Mouse (Mus musculus): ENCODE results near the gene Loxl3. TPM values are rescaled to one million over a fixed set of nuclear protein-coding genes. Genes with fewer than 3 reads are reported as not detected.

Gene Loxl3
- polyA plus RNA-seq, 1 experiment, result 3.1 TPM

DNA sequence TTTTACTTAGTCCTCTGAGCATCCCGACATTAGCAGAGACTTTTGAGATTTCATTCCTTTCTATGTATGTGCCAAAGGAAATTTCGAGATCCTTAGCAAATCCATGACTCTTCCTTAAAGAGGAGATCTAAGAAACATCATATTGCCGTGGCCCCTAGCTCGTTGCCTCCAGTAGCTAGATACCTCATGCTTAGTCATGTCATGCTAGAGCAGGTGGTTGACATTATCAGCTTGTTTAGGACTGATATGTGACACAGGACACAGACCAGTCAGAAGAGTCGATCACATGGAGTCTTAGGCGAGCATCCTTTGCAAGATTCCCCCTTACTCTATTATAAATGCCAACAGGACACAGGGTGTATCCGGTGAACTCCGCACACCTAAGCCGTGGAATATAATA, 11.0 kb upstream of the Loxl3 start:
- Histone ChIP-seq H3K4me3 (ENCODE audit: control insufficient read depth, insufficient read depth, low read length) (no peak overlapping the region), H3K36me3 (ENCODE audit: control insufficient read depth, insufficient read depth, low read length) (no peaks in the 10 kb centered on the region), H3K27me3 (ENCODE audit: control insufficient read depth, insufficient read depth, low read length) (no peaks in the 10 kb centered on the region), H3K27ac (ENCODE audit: control insufficient read depth, insufficient read depth, low read length) (no peak overlapping the region), H3K4me1 (replicated peaks; ENCODE audit: control insufficient read depth, insufficient read depth, low read length) (no peaks in the 10 kb centered on the region)
- TF ChIP-seq CTCF (IDR thresholded peaks at IDR 0.05; ENCODE audit: borderline replicate concordance, control insufficient read depth, extremely low read depth, insufficient read depth, low read length, poor library complexity) (no peak), POLR2A (IDR thresholded peaks at IDR 0.05; ENCODE audit: control insufficient read depth, extremely low read depth, insufficient read depth, low read length, poor library complexity) (no peak)
- no peak for DNase-seq
- 92% methylated on average over 9 of the region's 9 CpGs for WGBS

DNA sequence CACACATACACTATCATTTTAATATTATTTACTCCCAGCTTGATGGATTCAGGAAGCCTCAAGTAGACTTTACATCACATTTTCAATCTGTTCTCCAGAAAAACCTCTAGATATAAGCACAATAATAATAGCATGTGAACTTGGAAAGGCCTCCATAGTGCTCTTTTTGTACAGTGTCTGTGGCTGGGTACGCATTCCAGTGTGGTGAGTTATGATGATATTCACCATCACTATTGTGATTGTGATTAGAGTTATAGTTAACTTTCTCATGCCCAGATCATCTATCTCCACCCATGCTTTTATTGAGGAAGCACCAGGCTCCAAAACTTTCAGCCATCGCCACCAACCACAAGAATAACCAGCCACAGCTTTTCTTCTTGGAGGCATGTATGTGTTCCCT, 10.2 kb upstream of the Loxl3 start:
- Histone ChIP-seq H3K36me3 (ENCODE audit: control insufficient read depth, insufficient read depth, low read length) (no peaks in the 10 kb centered on the region), H3K27ac (ENCODE audit: control insufficient read depth, insufficient read depth, low read length) (no peak overlapping the region), H3K4me3 (ENCODE audit: control insufficient read depth, insufficient read depth, low read length) (no peak overlapping the region), H3K27me3 (ENCODE audit: control insufficient read depth, insufficient read depth, low read length) (no peaks in the 10 kb centered on the region), H3K4me1 (replicated peaks; ENCODE audit: control insufficient read depth, insufficient read depth, low read length) (no peaks in the 10 kb centered on the region)
- DNase-seq, result no peak
- TF ChIP-seq POLR2A (IDR thresholded peaks at IDR 0.05; ENCODE audit: control insufficient read depth, extremely low read depth, insufficient read depth, low read length, poor library complexity) (no peak), CTCF (IDR thresholded peaks at IDR 0.05; ENCODE audit: borderline replicate concordance, control insufficient read depth, extremely low read depth, insufficient read depth, low read length, poor library complexity) (no peak)
- WGBS, result 93% methylated on average over 2 of the region's 2 CpGs

DNA sequence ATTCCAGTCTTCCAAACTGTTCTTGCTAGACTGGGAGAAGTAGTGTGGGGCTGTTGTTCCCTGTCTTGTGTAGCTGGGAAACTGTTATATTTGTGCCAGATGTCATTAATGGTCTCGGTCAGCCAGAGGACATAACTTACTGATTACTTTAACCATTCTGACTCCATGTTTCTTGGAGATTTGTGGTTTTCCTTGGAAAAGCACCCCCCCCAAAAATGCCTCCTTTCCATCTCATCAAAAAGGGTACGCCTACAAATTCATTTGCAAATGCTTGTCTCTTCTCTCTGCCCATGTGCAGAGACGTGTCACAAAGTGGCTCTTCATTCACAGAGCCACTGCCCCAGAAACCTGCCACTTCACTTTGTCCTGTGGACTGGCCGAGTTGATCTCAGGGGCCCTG, 9.6 kb upstream of the Loxl3 start:
- H3K27me3 ChIP-seq (ENCODE audit: control insufficient read depth, insufficient read depth, low read length), result no peaks in the 10 kb centered on the region
- H3K4me3 ChIP-seq (ENCODE audit: control insufficient read depth, insufficient read depth, low read length), result no peak overlapping the region
- H3K36me3 ChIP-seq (ENCODE audit: control insufficient read depth, insufficient read depth, low read length), result no peaks in the 10 kb centered on the region
- WGBS, result 75% methylated on average over 4 of the region's 4 CpGs
- TF ChIP-seq POLR2A (IDR thresholded peaks at IDR 0.05; ENCODE audit: control insufficient read depth, extremely low read depth, insufficient read depth, low read length, poor library complexity), result no peak
- TF ChIP-seq CTCF (IDR thresholded peaks at IDR 0.05; ENCODE audit: borderline replicate concordance, control insufficient read depth, extremely low read depth, insufficient read depth, low read length, poor library complexity), result no peak
- DNase-seq, result no peak
- no peak overlapping the region for H3K27ac ChIP-seq (ENCODE audit: control insufficient read depth, insufficient read depth, low read length)
- H3K4me1 ChIP-seq (replicated peaks; ENCODE audit: control insufficient read depth, insufficient read depth, low read length), result no peaks in the 10 kb centered on the region

DNA sequence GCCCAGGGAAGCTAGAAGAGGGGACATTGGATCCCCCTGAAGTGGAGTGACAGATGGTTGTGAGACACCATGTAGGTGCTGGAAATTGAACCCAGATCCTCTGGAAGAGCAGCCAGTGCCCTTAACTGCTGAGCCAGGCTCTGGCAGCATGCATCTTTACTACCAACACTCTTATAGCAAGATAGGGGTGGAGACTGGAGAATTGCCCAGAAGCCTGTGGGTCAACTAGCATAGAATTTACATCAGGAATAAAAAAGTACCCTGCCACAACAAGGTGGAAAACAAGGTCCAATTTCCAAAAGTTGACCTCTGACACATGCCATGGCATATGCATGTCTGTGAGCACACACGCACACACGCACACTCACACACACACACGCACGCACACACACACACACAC, 8.8 kb upstream of the Loxl3 start:
- 87% methylated on average over 4 of the region's 4 CpGs for WGBS
- Histone ChIP-seq H3K4me1 (replicated peaks; ENCODE audit: control insufficient read depth, insufficient read depth, low read length) (no peaks in the 10 kb centered on the region), H3K27ac (ENCODE audit: control insufficient read depth, insufficient read depth, low read length) (no peak overlapping the region), H3K27me3 (ENCODE audit: control insufficient read depth, insufficient read depth, low read length) (no peaks in the 10 kb centered on the region), H3K36me3 (ENCODE audit: control insufficient read depth, insufficient read depth, low read length) (no peaks in the 10 kb centered on the region), H3K4me3 (ENCODE audit: control insufficient read depth, insufficient read depth, low read length) (no peak overlapping the region)
- TF ChIP-seq CTCF (IDR thresholded peaks at IDR 0.05; ENCODE audit: borderline replicate concordance, control insufficient read depth, extremely low read depth, insufficient read depth, low read length, poor library complexity), result no peak
- TF ChIP-seq POLR2A (IDR thresholded peaks at IDR 0.05; ENCODE audit: control insufficient read depth, extremely low read depth, insufficient read depth, low read length, poor library complexity), result no peak
- DNase-seq, result no peak

DNA sequence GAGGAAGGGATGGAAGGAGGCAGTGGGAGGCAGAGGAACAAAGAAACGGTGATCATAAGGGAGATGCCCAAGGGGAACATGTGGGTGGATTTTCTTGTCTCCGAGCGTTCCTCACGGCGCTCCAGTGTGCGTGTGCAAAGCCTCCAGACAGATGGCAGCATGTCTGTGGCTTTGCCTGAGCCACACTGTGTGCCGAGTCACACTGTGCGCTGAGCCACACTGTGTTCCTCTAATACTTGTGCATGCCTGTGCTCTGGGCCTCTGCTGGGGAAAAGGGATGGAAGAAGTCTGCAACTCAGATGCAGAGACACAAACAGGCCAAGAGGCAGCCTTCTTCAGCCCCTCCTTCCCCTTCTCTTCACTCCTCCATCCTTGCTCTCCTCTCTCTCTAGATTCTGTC, 6.7 kb upstream of the Loxl3 start:
- no peak overlapping the region for H3K4me3 ChIP-seq (ENCODE audit: control insufficient read depth, insufficient read depth, low read length)
- TF ChIP-seq CTCF (IDR thresholded peaks at IDR 0.05; ENCODE audit: borderline replicate concordance, control insufficient read depth, extremely low read depth, insufficient read depth, low read length, poor library complexity) (no peak), POLR2A (IDR thresholded peaks at IDR 0.05; ENCODE audit: control insufficient read depth, extremely low read depth, insufficient read depth, low read length, poor library complexity) (no peak)
- no peaks in the 10 kb centered on the region for H3K36me3 ChIP-seq (ENCODE audit: control insufficient read depth, insufficient read depth, low read length)
- no peaks in the 10 kb centered on the region for H3K27me3 ChIP-seq (ENCODE audit: control insufficient read depth, insufficient read depth, low read length)
- H3K4me1 ChIP-seq (replicated peaks; ENCODE audit: control insufficient read depth, insufficient read depth, low read length), result peaks cover 5% of the 10 kb centered on the region
- DNase-seq, result no peak
- 80% methylated on average over 8 of the region's 8 CpGs for WGBS
- H3K27ac ChIP-seq (ENCODE audit: control insufficient read depth, insufficient read depth, low read length), result no peak overlapping the region

DNA sequence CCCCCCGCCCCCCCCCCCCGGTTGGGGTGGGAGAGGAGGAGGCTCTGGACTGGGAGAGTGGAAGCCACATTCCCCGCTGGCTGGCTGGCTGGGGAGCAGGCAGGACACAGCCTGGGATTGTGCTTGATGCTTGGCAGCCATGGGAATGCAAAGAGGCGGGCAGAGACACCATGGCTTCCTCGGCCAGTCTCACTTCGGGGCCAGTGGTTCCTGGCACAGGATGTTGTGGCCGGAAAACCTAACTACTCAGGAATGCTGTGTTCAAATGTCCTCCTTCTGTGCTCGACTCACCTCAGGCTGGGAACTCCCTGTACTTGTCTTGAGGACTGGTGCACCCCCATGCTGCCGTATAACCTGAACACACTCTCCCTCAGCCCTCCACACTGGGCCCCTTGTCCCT, 6.3 kb upstream of the Loxl3 start:
- Histone ChIP-seq H3K27ac (ENCODE audit: control insufficient read depth, insufficient read depth, low read length) (no peak overlapping the region), H3K4me1 (replicated peaks; ENCODE audit: control insufficient read depth, insufficient read depth, low read length) (peaks cover 9% of the 10 kb centered on the region), H3K27me3 (ENCODE audit: control insufficient read depth, insufficient read depth, low read length) (no peaks in the 10 kb centered on the region), H3K4me3 (ENCODE audit: control insufficient read depth, insufficient read depth, low read length) (no peak overlapping the region), H3K36me3 (ENCODE audit: control insufficient read depth, insufficient read depth, low read length) (no peaks in the 10 kb centered on the region)
- 34% methylated on average over 8 of the region's 9 CpGs for WGBS
- TF ChIP-seq POLR2A (IDR thresholded peaks at IDR 0.05; ENCODE audit: control insufficient read depth, extremely low read depth, insufficient read depth, low read length, poor library complexity) (no peak), CTCF (IDR thresholded peaks at IDR 0.05; ENCODE audit: borderline replicate concordance, control insufficient read depth, extremely low read depth, insufficient read depth, low read length, poor library complexity) (no peak)
- no peak for DNase-seq

DNA sequence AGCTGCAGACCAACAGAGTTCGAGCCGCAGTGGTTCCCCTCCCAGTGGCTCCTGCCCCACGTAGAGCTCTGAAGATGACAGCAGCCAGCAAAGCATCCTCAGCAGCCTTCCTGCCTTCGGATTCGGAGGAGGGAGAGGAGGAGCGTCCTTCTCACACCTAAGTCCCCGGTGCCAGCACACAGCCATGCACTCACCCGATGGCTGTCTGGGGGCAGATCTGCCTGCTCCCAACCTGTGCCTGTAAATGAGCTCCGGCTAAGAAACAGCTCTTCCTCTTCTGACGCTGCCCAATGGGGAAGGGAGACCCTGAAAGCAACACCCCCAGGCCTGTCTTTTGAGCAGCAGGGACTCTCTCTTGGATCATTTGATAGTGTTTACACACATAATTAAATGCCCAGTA, 4.2 kb upstream of the Loxl3 start:
- Histone ChIP-seq H3K36me3 (ENCODE audit: control insufficient read depth, insufficient read depth, low read length) (no peaks in the 10 kb centered on the region), H3K27me3 (ENCODE audit: control insufficient read depth, insufficient read depth, low read length) (no peaks in the 10 kb centered on the region), H3K4me3 (ENCODE audit: control insufficient read depth, insufficient read depth, low read length) (no peak overlapping the region), H3K27ac (ENCODE audit: control insufficient read depth, insufficient read depth, low read length) (no peak overlapping the region), H3K4me1 (replicated peaks; ENCODE audit: control insufficient read depth, insufficient read depth, low read length) (peaks cover 15% of the 10 kb centered on the region)
- no peak for DNase-seq
- WGBS, result 92% methylated on average over 10 of the region's 10 CpGs
- no peak for TF ChIP-seq CTCF (IDR thresholded peaks at IDR 0.05; ENCODE audit: borderline replicate concordance, control insufficient read depth, extremely low read depth, insufficient read depth, low read length, poor library complexity)
- no peak for TF ChIP-seq POLR2A (IDR thresholded peaks at IDR 0.05; ENCODE audit: control insufficient read depth, extremely low read depth, insufficient read depth, low read length, poor library complexity)
